Mouse (Mus musculus) heart, embryonic 16.5 days (tissue): Measurements from ENCODE around the gene Cux1. TPM values are rescaled to one million over a fixed set of nuclear protein-coding genes. Genes with fewer than 3 reads are reported as not detected.

Experiments used
- ATAC-seq: fragments of 200-750 bp; cut with Nextera tagmentation; replicated peaks from 2 replicates; pipeline ENCODE4 v1.8.0; 2017; ENCODE audit warnings: moderate number of reproducible peaks; ENCODE audit not compliant: insufficient read depth, low FRiP score; ENCODE audit errors: extremely low read depth
- H3K27ac ChIP-seq: fragments of 300-500 bp; sonication (generic); 2 replicates; pipeline ENCODE4 v1.5.1; 2014; ENCODE audit warnings: mild to moderate bottlenecking, low read length, control low read depth, moderate library complexity
- H3K27me3 ChIP-seq: fragments of 300-500 bp; sonication (generic); 2 replicates; pipeline ENCODE4 v1.6.1; 2014; ENCODE audit warnings: low read length, mixed read lengths; ENCODE audit not compliant: control insufficient read depth, insufficient read depth
- H3K36me3 ChIP-seq: fragments of 300-500 bp; sonication (generic); 2 replicates; pipeline ENCODE4 v1.6.1; 2014; ENCODE audit not compliant: control insufficient read depth, insufficient read depth
- H3K4me1 ChIP-seq: fragments of 300-500 bp; sonication (generic); 2 replicates; pipeline ENCODE4 v1.6.1; 2014; ENCODE audit warnings: low read length, mixed read lengths; ENCODE audit not compliant: control insufficient read depth, insufficient read depth
- H3K4me2 ChIP-seq: fragments of 300-500 bp; sonication (generic); 2 replicates; pipeline ENCODE4 v1.6.1; 2014; ENCODE audit warnings: low read depth, mild to moderate bottlenecking, control low read depth, low read length
- H3K4me3 ChIP-seq: fragments of 300-500 bp; sonication (generic); 2 replicates; pipeline ENCODE4 v1.5.1; 2014; ENCODE audit warnings: mild to moderate bottlenecking, control low read depth, low read length
- H3K9ac ChIP-seq: fragments of 300-500 bp; sonication (generic); 2 replicates; pipeline ENCODE4 v1.6.1; 2014; ENCODE audit warnings: low read length, control low read depth
- H3K9me3 ChIP-seq: fragments of 300-500 bp; sonication (generic); replicated peaks from 2 replicates; pipeline ENCODE4 v1.6.1; 2016; ENCODE audit warnings: low read length; ENCODE audit not compliant: control insufficient read depth
- WGBS: fragments of 180-500 bp; shearing (Covaris S2); extraction: QIAGEN DNeasy Blood & Tissue Kit; methylation state at CpG from one replicate; pipeline ENCODE4 v1.1.7; 2014; 5-methylcytosine and 5-hydroxymethylcytosine counted together
- polyA plus RNA-seq: library from polyadenylated mRNA; unstranded; fragments of >200 nt; fragmentation: Nextera tagmentation; extraction: Ambion mirVana; gene quantifications from 2 replicates; pipeline ENCODE4 v1.2.1, GENCODE M21; 2015

Cux1 gene
- 87.6 and 89.0 TPM in 2 replicates for polyA plus RNA-seq

DNA sequence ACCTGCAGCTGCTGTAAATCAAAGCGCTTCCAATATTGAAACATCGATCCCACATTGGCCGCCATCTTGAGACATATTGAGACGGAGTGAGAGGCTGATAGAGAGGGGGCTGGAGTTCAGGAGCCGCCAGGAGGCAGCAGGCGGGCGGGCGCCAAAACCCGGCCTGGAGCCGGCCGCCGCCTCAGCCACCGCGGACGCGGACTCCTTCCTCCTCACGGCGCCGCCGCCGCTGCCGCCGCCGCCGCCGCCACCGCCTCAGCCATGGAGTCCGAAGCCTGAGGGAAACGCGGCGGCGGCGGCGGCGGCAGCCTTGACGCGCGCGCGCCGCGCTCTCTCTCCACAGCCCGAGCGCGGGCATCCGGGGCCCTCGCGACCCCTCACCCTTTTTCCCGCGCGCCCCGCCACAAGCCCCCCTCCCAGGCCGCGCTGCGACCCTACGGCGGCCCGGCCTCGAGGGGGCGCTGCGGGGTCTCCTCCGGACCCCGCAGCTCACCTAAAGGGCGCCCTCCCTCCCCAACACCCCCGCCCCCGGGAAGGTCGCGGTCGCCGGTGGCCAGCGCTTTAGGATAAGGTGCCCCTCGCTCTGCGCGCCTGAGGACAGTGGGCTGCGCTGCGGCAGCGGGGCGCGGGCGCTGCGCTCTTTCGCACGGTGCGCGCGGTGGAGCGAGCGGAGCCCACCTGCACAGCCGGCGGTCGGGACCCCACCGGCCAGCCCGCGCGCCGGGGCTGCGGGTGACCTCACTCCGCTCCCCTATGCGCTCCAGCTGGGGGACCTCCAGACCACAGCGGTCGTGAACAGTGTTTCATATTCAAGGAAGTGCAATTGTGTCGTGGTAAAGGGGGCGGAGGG lies at the start of gene Cux1:
TSS of gene Cux1 (minus strand) at position 315 of the 850 bp plus-strand sequence.
- peak within 1 kb of the TSS; percentile 77 for H3K4me3 ChIP-seq
- H3K4me2 ChIP-seq, result peak within 1 kb of the TSS; percentile 95
- H3K9ac ChIP-seq, result peak within 1 kb of the TSS; percentile 96
- no peaks in the 10 kb centered on the region for H3K36me3 ChIP-seq
- H3K27me3 ChIP-seq, result peaks cover 2% of the 10 kb centered on the region; the same call in 1 of the 2 replicates
- peak; percentile 81 for ATAC-seq
- H3K27ac ChIP-seq, result peak within 1 kb of the TSS; percentile 96
- H3K4me1 ChIP-seq, result peaks cover 16% of the 10 kb centered on the region
- WGBS, result under 1% methylated on average over 79 of the region's 103 CpGs
- H3K9me3 ChIP-seq, result no peaks in the 10 kb centered on the region

DNA sequence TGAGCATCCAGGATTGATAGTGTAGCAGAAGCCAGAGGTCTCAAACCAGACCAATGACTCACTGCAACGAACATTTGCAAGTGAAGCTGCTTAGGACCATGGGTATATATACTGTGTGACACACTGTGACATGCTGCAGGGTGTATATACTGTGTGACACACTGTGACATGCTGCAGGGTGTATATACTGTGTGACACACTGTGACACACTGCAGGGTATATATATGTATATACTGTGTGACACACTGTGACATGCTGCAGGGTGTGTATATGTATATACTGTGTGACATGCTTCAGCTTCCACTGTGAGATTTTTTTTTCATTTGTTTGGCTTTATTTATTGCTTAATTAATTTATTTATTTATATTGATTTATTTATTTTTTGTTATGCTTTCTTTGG lies 45.1 kb upstream of the Cux1 start:
- H3K27ac ChIP-seq, result no peak overlapping the region
- no peaks in the 10 kb centered on the region for H3K4me1 ChIP-seq
- ATAC-seq, result no peak
- H3K4me2 ChIP-seq, result no peak overlapping the region
- H3K9ac ChIP-seq, result no peak overlapping the region
- no peaks in the 10 kb centered on the region for H3K27me3 ChIP-seq
- H3K9me3 ChIP-seq, result no peaks in the 10 kb centered on the region
- H3K36me3 ChIP-seq, result no peaks in the 10 kb centered on the region
- H3K4me3 ChIP-seq, result no peak overlapping the region
- 67% methylated on average over 1 of the region's 1 CpGs for WGBS

DNA sequence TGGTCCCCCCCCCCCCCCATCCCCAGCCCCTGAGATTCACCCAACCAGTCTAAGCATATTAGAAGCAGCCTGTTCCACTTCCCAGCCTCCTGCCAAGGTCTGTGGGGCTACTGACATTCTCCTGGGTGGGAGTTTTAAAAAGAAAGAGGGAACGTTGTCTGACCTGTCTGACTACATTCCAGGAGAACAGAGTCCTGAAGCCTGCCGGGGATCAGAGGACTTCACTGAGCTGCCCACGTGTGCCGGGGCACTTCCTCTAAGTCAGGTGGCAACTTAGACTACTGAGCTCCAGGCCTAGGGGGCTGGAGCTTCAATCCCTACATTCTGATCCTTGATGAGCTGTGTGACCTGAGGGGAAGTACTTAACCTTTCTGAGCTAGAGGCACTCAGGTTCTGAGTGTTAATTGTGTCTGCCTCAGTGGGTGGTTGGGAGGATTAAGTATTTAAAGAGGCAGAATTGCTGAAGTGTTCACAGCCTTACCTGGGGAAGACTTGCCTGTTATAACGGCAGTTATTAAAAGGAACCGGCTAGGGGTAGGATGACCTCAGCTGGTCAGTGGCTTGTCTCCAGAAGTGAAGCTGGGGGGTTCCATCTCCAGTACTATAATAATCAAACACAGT lies 41.6 kb upstream of the Cux1 start:
- no peaks in the 10 kb centered on the region for H3K9me3 ChIP-seq
- H3K4me1 ChIP-seq, result no peaks in the 10 kb centered on the region
- WGBS, result 57% methylated on average over 6 of the region's 6 CpGs
- H3K27me3 ChIP-seq, result no peaks in the 10 kb centered on the region
- H3K9ac ChIP-seq, result no peak overlapping the region
- no peak overlapping the region for H3K4me2 ChIP-seq
- no peak for ATAC-seq
- no peak overlapping the region for H3K4me3 ChIP-seq
- no peaks in the 10 kb centered on the region for H3K36me3 ChIP-seq
- H3K27ac ChIP-seq, result no peak overlapping the region

DNA sequence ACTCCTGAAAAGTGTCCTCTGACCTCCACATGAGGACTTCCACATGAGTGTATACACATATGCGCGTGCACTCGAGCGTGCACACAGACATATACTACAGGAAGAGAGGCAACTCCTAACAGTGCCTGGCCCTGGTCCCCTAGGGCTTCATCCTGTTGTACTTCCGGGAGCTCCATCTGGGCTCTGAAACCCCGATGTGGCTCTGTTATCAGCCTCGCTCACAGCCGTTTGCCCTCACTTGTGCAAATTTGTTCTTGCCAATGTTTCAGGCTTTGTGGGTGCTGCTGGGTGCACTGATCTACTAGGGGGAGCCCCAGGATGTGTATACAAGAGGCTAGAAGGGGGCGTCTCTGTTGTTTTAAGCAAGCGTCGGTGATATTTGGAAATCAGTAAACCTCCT lies 37.9 kb upstream of the Cux1 start:
- no peaks in the 10 kb centered on the region for H3K27me3 ChIP-seq
- no peaks in the 10 kb centered on the region for H3K36me3 ChIP-seq
- ATAC-seq, result no peak
- no peak overlapping the region for H3K27ac ChIP-seq
- no peak overlapping the region for H3K9ac ChIP-seq
- H3K4me2 ChIP-seq, result no peak overlapping the region
- H3K4me1 ChIP-seq, result no peaks in the 10 kb centered on the region
- no peaks in the 10 kb centered on the region for H3K9me3 ChIP-seq
- WGBS, result 63% methylated on average over 11 of the region's 11 CpGs
- H3K4me3 ChIP-seq, result no peak overlapping the region

DNA sequence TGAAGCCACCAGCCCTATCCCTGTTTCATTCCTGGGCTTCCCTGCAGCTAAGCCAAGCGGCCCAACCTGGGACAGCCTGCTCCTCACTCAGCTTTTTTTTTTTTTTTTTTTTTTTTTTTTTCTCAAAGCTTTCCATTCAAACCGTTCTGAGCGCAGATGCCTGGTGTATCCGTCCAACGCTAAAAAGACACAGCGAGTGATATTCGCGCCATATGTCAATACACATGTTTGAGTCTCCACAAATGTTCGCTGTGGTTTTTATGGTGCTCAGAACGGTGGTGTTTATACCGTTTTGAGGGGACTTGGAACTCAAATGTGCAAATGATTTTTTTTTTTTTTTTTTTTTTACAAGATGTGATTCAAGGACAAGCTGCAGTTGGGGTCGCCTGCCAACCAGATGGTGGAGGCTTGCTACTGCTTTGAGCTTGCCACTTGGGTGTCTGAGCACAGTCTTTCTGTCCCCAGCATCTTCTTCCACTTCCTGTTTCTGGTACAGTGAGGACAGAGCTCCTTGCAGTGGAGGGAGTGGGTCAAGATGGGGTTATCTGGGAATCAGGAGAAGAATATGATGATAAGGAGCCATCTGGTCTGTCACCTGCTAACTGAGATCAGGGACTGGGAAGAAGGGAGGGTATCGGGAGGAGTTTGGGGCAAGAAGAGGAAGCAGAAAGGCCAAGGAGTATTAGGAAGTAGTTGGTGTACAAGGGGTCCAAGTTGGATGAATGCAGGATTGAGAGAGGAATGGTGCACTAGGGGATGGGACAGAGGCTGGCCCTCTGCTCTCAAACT lies 36.1 kb upstream of the Cux1 start:
- H3K36me3 ChIP-seq, result no peaks in the 10 kb centered on the region
- no peak for ATAC-seq
- H3K4me2 ChIP-seq, result no peak overlapping the region
- no peak overlapping the region for H3K27ac ChIP-seq
- no peaks in the 10 kb centered on the region for H3K9me3 ChIP-seq
- no peaks in the 10 kb centered on the region for H3K4me1 ChIP-seq
- H3K9ac ChIP-seq, result no peak overlapping the region
- 80% methylated on average over 13 of the region's 13 CpGs for WGBS
- no peaks in the 10 kb centered on the region for H3K27me3 ChIP-seq
- no peak overlapping the region for H3K4me3 ChIP-seq

DNA sequence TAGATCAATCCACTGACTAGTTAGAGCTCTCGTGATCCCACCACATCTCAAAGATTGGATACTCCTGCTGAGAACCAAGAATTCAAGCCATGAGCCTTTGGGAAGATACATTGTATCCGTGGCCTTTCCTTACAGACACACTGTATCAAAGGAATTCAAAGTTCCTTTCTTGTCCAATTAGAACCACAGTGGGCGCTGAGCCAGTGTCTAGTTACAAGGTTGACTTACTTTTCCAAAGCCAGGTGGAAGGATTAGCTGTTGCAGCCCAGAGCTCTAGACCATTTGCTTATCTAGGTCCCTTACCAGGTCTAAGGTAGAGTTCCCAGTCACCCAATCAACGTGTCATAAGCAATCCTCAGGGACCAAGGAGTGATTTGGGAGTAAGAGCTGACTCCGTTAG lies 33.2 kb upstream of the Cux1 start:
- 69% methylated on average over 5 of the region's 5 CpGs for WGBS
- no peaks in the 10 kb centered on the region for H3K4me1 ChIP-seq

DNA sequence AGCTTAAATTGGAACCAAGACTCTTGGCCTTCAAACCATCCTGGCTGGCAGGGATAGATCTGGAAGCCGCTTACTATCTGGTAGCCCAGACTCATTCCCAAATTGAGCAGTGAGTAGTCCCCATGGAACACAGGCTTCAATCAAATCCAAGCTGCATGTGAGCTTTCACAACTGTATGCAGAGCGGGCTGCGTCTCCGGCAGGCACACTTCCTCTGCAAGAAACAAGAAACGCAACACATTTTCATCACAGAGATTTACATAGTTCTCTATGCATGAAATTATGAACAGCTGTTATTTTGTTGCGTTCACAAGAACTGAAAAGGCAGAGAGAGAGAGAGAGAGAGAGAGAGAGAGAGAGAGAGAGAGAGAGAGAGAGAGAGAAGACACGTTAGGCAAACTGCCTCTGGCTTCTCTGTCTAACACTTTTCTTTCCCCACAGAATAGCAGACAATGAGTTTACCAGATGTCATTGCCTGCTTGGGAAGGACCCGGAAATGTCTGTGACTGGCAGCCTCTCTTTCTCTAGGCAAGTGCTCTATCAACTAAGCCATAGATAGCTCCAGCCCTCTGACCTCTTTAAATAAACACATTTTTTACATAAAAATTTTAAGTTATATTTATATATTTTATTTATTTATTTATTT lies 27.7 kb upstream of the Cux1 start:
- Histone ChIP-seq H3K4me2 (no peak overlapping the region), H3K27ac (no peak overlapping the region), H3K9ac (no peak overlapping the region), H3K36me3 (no peaks in the 10 kb centered on the region), H3K9me3 (no peaks in the 10 kb centered on the region), H3K27me3 (no peaks in the 10 kb centered on the region), H3K4me3 (no peak overlapping the region), H3K4me1 (no peaks in the 10 kb centered on the region)
- 63% methylated on average over 8 of the region's 8 CpGs for WGBS
- no peak for ATAC-seq

More for the DNA sequence above, 33.2 kb upstream of the Cux1 start:
- no peak for ATAC-seq
- no peak overlapping the region for H3K4me2 ChIP-seq
- no peak overlapping the region for H3K27ac ChIP-seq
- H3K9ac ChIP-seq, result no peak overlapping the region
- H3K36me3 ChIP-seq, result no peaks in the 10 kb centered on the region
- no peaks in the 10 kb centered on the region for H3K27me3 ChIP-seq
- H3K9me3 ChIP-seq, result no peaks in the 10 kb centered on the region
- H3K4me3 ChIP-seq, result no peak overlapping the region

DNA sequence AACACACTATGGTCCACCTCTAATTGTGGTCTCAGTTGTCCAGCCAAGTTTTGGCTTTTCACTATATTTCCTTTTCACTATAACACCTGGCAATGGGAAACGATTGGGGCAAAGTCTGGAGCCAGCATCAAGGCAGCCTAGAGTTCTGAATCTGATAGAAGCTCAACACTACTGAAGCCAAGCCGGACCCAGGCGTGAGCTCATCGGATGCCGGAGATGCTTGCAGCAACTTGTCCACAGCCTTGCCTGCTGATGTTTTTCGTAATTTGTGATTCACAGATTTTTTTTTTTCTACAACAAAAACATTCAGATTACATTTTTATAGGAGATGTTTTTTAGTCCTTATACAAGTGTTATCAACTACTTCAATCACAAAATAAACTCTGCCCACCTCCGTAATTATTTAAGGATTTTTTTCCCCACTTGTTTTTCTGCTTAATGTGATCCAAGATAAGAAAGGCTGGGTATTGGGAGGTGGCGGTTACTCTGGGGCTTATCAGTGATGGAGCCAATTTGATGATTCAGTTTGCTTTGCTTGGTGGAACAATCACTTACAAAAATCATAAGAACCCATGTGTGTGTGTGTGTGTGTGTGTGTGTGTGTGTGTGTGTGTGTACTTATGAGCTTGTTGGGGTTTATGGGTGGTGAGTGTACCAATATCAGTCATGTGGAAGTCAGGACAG lies 24.7 kb upstream of the Cux1 start:
- Histone ChIP-seq H3K4me3 (no peak overlapping the region), H3K27me3 (no peaks in the 10 kb centered on the region), H3K9me3 (no peaks in the 10 kb centered on the region), H3K4me2 (no peak overlapping the region), H3K9ac (no peak overlapping the region), H3K4me1 (no peaks in the 10 kb centered on the region), H3K36me3 (no peaks in the 10 kb centered on the region), H3K27ac (no peak overlapping the region)
- 55% methylated on average over 8 of the region's 8 CpGs for WGBS
- no peak for ATAC-seq
